In genomic region chr15:36901830-36902285, GRCm38 (mm10) we compare ENCODE assay signal across 8 mouse cellular contexts.
A peak's percentile ranks its signal among the peaks of the same experiment; 100 is the strongest.
DNase-seq lines count a peak whose midpoint lies in the region.

No protein-coding gene starts in this region.

- H3K4me1 ChIP-seq in embryonic facial prominence, embryonic 10.5 days: peaks cover 40% of the 10 kb centered on the region
- H3K4me1 ChIP-seq in hindbrain, embryonic 10.5 days (replicated peaks): peaks cover 38% of the 10 kb centered on the region

- peak overlapping the region; percentile 23 for H3K4me3 ChIP-seq in embryonic facial prominence, embryonic 10.5 days
- H3K4me3 ChIP-seq in hindbrain, embryonic 10.5 days: peak overlapping the region; percentile 5; the same call in 1 of the 2 replicates

- H3K9me3 ChIP-seq in embryonic facial prominence, embryonic 10.5 days: no peaks in the 10 kb centered on the region
- H3K9me3 ChIP-seq in hindbrain, embryonic 10.5 days: no peaks in the 10 kb centered on the region

- H3K36me3 ChIP-seq in embryonic facial prominence, embryonic 10.5 days (replicated peaks): no peaks in the 10 kb centered on the region
- H3K36me3 ChIP-seq in hindbrain, embryonic 10.5 days: no peaks in the 10 kb centered on the region

- WGBS in embryonic facial prominence, embryonic 10.5 days: 8% methylated on average over 7 of the region's 7 CpGs
- WGBS in hindbrain, embryonic 10.5 days: 6% methylated on average over 7 of the region's 7 CpGs

- H3K27ac ChIP-seq in embryonic facial prominence, embryonic 10.5 days (replicated peaks): peak overlapping the region; percentile 70
- peak overlapping the region; percentile 64 for H3K27ac ChIP-seq in hindbrain, embryonic 10.5 days

- peak; percentile 7 for DNase-seq in thymus, postnatal 14 days
- no peak for DNase-seq in thymus, postnatal 10 days (ENCODE audit: low spot score in 2 of 2)
- DNase-seq in embryonic facial prominence, embryonic 10.5 days (ENCODE audit: low spot score): peak; percentile 81
- DNase-seq in hindbrain, embryonic 10.5 days (ENCODE audit: low spot score): peak; percentile 68
- DNase-seq in layer of hippocampus, postnatal 36 days: peak; percentile 76 to 77
- peak; percentile 60 to 71 for DNase-seq in lung, postnatal 4 days
- DNase-seq in right cerebral cortex, postnatal 10 days (ENCODE audit: low spot score in 2 of 2): peak; percentile 87 to 92
- no peak for DNase-seq in gastrocnemius, adult 8-10 months (ENCODE audit: low spot score in 2 of 2)

- H3K27me3 ChIP-seq in embryonic facial prominence, embryonic 10.5 days (replicated peaks; ENCODE audit: low read depth, poor library complexity, severe bottlenecking): no peaks in the 10 kb centered on the region
- H3K27me3 ChIP-seq in hindbrain, embryonic 10.5 days (ENCODE audit: insufficient read depth, poor library complexity, severe bottlenecking): peaks cover 31% of the 10 kb centered on the region

Comparison
In these comparisons a context has a peak if more than half of its experiments do, and no peak if none do; other contexts are left out.
1. DNase-seq: peak in thymus, postnatal 14 days (single experiment), embryonic facial prominence, embryonic 10.5 days (single experiment), hindbrain, embryonic 10.5 days (single experiment), layer of hippocampus, postnatal 36 days (2 of 2), lung, postnatal 4 days (2 of 2) and right cerebral cortex, postnatal 10 days (2 of 2); none in thymus, postnatal 10 days (0 of 2) and gastrocnemius, adult 8-10 months (0 of 2).